Mouse (Mus musculus): Measurements from ENCODE around the gene Gpr35. TPM values are rescaled to one million over a fixed set of nuclear protein-coding genes. Genes with fewer than 3 reads are reported as not detected.

Gene Gpr35
- 44.9 and 48.2 TPM in 2 replicates for polyA plus RNA-seq (2012; rRNA removed)

DNA sequence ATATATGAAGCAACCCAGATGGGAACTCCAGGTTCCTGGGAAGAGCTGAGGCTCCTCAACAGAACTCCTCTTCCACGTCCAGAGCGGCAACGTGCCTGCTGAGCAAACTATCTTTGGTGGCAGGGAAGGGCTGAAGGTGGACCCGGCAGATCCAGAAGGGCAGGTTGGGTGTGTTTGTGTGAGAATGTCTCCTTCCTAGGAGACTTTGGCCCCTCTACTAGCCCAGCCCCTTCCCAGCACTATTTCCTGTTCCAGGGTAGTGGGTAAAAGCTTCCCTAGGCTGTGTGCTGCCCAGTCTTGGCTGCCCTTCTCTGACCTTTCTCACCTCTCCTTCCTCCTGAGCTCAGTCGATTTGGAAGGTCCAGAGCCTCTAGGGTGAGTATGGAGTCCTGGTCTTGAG lies at the start of gene Gpr35:
Gpr35 (plus strand) TSS at position 259 of the 400 bp plus-strand sequence.

DNA sequence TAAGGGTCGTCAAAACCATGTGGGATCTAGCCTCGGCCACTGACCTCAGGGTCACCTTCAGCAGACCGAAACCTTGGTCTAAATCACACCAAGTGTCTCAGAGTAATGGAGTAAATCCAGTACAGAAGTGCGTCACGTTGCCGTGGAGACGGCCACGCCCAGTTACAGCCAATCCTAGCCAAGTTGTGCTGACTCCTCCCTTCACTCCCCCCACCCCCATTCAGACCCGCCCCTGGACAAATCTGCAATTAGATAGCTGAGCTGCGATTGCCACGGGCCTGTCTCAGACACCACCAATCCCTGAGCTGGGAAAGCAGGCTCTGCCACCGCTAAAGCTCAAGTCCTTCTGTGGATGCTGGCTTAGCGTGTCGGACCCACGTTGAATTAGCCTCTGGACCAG lies 47.9 kb upstream of the Gpr35 start, which contains the start of gene Ankmy1:
Ankmy1 (minus strand) TSS at position 121 of the 400 bp plus-strand sequence.

DNA sequence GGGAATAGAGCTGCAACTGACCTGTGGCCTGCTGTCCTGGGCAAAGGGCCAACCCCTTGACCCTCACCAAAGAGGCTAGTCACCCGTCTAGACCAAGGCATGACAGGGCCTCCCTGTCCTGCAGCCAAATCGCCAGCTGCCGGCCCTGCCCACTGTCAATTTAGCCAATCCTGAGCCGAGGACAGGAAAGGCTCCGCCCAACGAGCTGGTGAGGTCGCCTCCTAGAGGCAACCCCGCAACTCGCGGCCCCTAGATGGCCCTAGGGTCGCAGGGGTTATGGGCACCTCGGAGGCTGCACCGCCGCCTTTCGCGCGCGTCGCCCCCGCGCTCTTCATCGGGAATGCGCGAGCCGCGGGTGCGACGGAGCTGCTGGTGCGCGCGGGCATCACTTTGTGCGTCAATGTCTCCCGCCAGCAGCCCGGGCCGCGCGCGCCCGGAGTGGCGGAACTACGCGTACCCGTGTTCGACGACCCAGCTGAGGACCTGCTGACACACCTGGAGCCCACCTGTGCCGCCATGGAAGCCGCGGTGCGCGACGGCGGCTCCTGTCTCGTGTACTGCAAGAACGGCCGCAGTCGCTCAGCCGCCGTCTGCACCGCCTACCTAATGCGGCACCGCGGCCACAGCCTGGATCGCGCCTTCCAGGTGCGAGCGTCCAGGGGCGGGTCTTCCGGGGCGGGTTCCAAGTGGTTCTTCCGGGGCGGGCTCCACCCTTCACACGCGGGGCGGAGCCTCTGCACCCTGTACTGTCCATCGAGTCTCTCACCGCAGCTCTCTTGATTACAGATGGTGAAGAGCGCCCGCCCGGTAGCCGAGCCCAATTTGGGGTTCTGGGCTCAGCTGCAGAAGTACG lies 43.7 kb upstream of the Gpr35 start, which contains the start of gene Dusp28:
Dusp28 (plus strand) TSS at position 203 of the 853 bp plus-strand sequence.

DNA sequence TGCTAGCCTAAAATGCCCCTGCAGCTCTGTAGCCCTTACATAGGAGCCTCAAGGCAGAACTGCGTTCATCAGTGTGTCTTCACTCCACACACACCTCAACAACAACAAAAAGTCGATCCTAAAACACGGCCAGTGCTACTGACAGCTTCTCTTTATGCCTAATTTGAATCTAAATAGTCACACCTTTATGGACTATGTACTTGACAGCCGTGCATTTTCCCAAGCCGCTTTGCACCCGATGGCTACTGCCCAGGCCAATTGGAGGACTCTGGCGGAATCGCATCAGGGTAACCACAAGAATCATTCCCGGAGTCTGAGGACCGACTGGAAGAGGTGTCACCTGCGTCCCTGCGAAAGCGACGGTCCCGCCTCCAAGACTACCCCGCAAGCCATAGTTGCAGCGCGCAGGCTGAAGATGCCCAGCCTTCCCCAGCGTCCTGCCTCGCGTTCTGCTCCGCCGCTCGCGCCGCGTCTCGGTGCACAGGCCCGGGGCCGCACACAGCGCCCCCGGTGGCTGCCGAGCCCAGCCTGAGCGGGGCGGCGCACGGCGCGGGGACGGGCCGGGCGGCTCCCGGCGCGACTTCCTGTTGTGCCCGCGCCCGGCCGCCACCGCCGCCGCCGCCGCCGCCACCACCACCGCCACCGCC lies 40.3 kb upstream of the Gpr35 start, which contains the start of gene Rnpepl1:
Rnpepl1 (plus strand) TSS at position 545 of the 647 bp plus-strand sequence.

DNA sequence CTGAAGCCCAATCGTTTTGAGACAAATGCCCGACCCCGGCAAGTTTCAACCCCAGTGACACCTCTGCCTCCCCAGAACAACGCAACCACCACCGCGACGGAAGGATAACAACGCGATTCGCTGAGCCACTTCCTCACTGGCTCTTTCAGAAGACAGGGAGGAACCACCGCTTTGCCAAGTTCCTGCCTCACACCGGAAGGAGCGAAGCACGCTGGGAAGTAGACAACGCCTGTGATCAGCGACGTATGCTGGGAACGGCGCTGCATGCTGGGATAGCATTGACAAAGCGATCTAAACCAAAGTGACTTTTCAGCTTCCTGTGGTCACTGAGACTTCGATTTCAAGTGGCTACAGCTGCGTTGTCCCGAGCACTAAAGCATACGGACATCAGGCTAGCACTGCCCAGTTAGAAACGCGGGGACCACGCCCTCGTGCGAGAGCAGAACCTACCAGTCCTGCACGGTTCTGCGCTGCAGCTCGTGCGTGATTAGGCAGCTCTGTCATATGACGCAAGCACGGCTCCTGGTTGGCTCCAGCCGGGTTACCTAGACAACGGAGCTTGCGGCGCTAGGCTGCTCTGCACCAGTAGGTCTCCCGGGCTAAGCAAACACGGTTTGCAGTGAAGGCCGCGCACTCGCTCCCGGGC lies 16.4 kb upstream of the Gpr35 start, which contains the start of gene Capn10:
Capn10 (plus strand) TSS at position 195 of the 646 bp plus-strand sequence.

GRCm38 (mm10) chr1:93006061-93006460 lies 55.4 kb downstream of the Gpr35 start, which contains the start of gene Aqp12:
Aqp12 (plus strand) TSS chr1:93006334.

Other genes with a start within 250 kb of the Gpr35 start
- gene Gpc1, start 119.2 kb upstream of the Gpr35 start, polyA plus RNA-seq (2012; rRNA removed), result 23.0 and 29.9 TPM in 2 replicates
- gene Ankmy1, start 48.0 kb upstream of the Gpr35 start, polyA plus RNA-seq (2012; rRNA removed), result 0.03 and 0.07 TPM in 2 replicates
- gene Dusp28, start 43.9 kb upstream of the Gpr35 start, polyA plus RNA-seq (2012; rRNA removed), result 33.7 and 37.0 TPM in 2 replicates
- 269 and 305 TPM in 2 replicates for gene Rnpepl1, start 40.1 kb upstream of the Gpr35 start, polyA plus RNA-seq (2012; rRNA removed)
- gene Capn10, start 16.5 kb upstream of the Gpr35 start, polyA plus RNA-seq (2012; rRNA removed), result 30.4 and 35.9 TPM in 2 replicates
- 1.1 and 13.3 TPM in 2 replicates for gene Aqp12, start 55.5 kb downstream of the Gpr35 start, polyA plus RNA-seq (2012; rRNA removed)
- 4.7 and 5.3 TPM in 2 replicates for gene Kif1a, start 151.1 kb downstream of the Gpr35 start, polyA plus RNA-seq (2012; rRNA removed)
- not detected in 2 replicates for gene Agxt, start 184.4 kb downstream of the Gpr35 start, polyA plus RNA-seq (2012; rRNA removed)
- 13.3 and 13.8 TPM in 2 replicates for gene 2310007B03Rik, start 210.1 kb downstream of the Gpr35 start, polyA plus RNA-seq (2012; rRNA removed)
- 0.03 and 0.06 TPM in 2 replicates for gene Crocc2, start 217.9 kb downstream of the Gpr35 start, polyA plus RNA-seq (2012; rRNA removed)